9 mouse cellular contexts compared by ENCODE assay signal in the genomic region with DNA sequence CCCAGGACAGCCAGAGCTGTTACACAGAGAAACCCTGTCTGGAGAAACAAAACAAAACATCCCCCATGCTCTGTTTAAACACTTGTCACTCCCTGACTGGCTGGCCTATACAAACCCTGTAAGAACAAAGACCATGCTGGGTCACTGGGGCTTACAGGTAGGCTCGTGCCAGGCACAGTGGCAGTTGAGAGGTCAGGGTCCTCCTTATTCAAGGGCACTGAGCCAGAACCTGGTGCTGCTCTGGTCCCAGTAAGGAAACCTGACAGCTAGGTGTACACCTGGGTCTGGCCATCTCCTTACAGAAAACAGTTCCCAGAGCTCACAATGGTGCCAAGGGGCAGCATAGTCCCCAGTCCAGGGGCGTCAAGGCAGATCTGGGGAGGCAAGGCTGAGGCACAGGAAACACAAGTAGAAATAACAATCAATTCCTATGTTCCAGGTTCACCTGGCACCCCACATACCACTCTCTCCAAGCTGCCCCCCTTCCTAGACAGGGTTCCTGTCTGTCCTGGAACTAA. TPM values are rescaled to one million over a fixed set of nuclear protein-coding genes. Genes with fewer than 3 reads are reported as not detected.
DNase-seq lines count a peak whose midpoint lies in the region; ATAC-seq and TF ChIP-seq lines count a peak whose summit lies in the region.
"Had no signal": no experiment of that assay in that cellular context is flagged by ENCODE, and none has a peak within 500 bp of the region (broad histone marks: within the 10 kb centered on the region; RNA-seq: fewer than 3 reads in every experiment).

No protein-coding gene starts in this region.

- H3K36me3 ChIP-seq in kidney, adult 2 months (ENCODE audit: control insufficient read depth, insufficient read depth, low read length): peaks cover 2% of the 10 kb centered on the region
- H3K36me3 ChIP-seq in embryonic facial prominence, embryonic 12.5 days: peaks cover 25% of the 10 kb centered on the region
- H3K36me3 ChIP-seq in intestine, postnatal 0 days (ENCODE audit: control insufficient read depth, insufficient read depth): peaks cover 25% of the 10 kb centered on the region
- peaks cover 22% of the 10 kb centered on the region for H3K36me3 ChIP-seq in midbrain, postnatal 0 days (ENCODE audit: insufficient read depth, low read length)

- no peak for TF ChIP-seq CTCF in kidney, adult 2 months (conservative IDR thresholded peaks at IDR 0.05; ENCODE audit: insufficient read depth, insufficient read length, low read depth, low read length)
- no peak for TF ChIP-seq CTCF in intestine, postnatal 0 days (IDR thresholded peaks at IDR 0.05; ENCODE audit: low read depth)
- no peak for TF ChIP-seq CTCF in midbrain, postnatal 0 days (IDR thresholded peaks at IDR 0.05)

- DNase-seq in kidney, adult 2 months: peak; percentile 51
- no peak for DNase-seq in kidney, adult 8-10 months
- DNase-seq in midbrain, postnatal 0 days (ENCODE audit: low spot score): no peak
- DNase-seq in T-cell, adult 2 months (ENCODE audit: low spot score): no peak
- DNase-seq in ovary, postnatal 10 days (ENCODE audit: low spot score): no peak
- no peak for DNase-seq in thymus, postnatal 0 days (ENCODE audit: low spot score)

- no peak overlapping the region for H3K27ac ChIP-seq in kidney, adult 2 months (ENCODE audit: insufficient read depth, low read depth, low read length)
- no peak overlapping the region for H3K27ac ChIP-seq in embryonic facial prominence, embryonic 12.5 days
- H3K27ac ChIP-seq in intestine, postnatal 0 days (ENCODE audit: low read depth, low read length): no peak overlapping the region
- no peak overlapping the region for H3K27ac ChIP-seq in midbrain, postnatal 0 days (ENCODE audit: low read depth, low read length)

- no peaks in the 10 kb centered on the region for H3K9me3 ChIP-seq in embryonic facial prominence, embryonic 12.5 days
- no peaks in the 10 kb centered on the region for H3K9me3 ChIP-seq in intestine, postnatal 0 days (ENCODE audit: control insufficient read depth)
- H3K9me3 ChIP-seq in midbrain, postnatal 0 days (ENCODE audit: low read length): no peaks in the 10 kb centered on the region

- H3K4me2 ChIP-seq in embryonic facial prominence, embryonic 12.5 days (replicated peaks): peak overlapping the region; percentile 79
- peak overlapping the region; percentile 83 for H3K4me2 ChIP-seq in intestine, postnatal 0 days (replicated peaks; ENCODE audit: low read depth)
- H3K4me2 ChIP-seq in midbrain, postnatal 0 days (ENCODE audit: low read depth, low read length, poor library complexity, severe bottlenecking): peak overlapping the region; percentile 87

- no peak for TF ChIP-seq POLR2A in kidney, adult 2 months (IDR thresholded peaks at IDR 0.05; ENCODE audit: low read depth, low read length)

- peaks cover 22% of the 10 kb centered on the region for H3K4me1 ChIP-seq in kidney, adult 2 months (ENCODE audit: control insufficient read depth, insufficient read depth, low read length)
- peaks cover 28% of the 10 kb centered on the region for H3K4me1 ChIP-seq in embryonic facial prominence, embryonic 12.5 days
- peaks cover 4% of the 10 kb centered on the region; the same call in 1 of the 2 replicates for H3K4me1 ChIP-seq in intestine, postnatal 0 days (replicated peaks; ENCODE audit: control insufficient read depth, insufficient read depth, low read length)
- peaks cover 8% of the 10 kb centered on the region; the same call in 1 of the 2 replicates for H3K4me1 ChIP-seq in midbrain, postnatal 0 days (ENCODE audit: insufficient read depth, low read length)

- H3K9ac ChIP-seq in embryonic facial prominence, embryonic 12.5 days: peak overlapping the region; percentile 96
- H3K9ac ChIP-seq in intestine, postnatal 0 days (ENCODE audit: low read depth, low read length): no peak overlapping the region
- H3K9ac ChIP-seq in midbrain, postnatal 0 days (replicated peaks; ENCODE audit: low read length, poor library complexity, severe bottlenecking): 0 out of 2 replicates have a peak overlapping the region, but pooled peaks have one; percentile 95

- no peaks in the 10 kb centered on the region for H3K27me3 ChIP-seq in kidney, adult 2 months (replicated peaks; ENCODE audit: control insufficient read depth, insufficient read depth, low read length)
- H3K27me3 ChIP-seq in embryonic facial prominence, embryonic 12.5 days: no peaks in the 10 kb centered on the region
- H3K27me3 ChIP-seq in intestine, postnatal 0 days (replicated peaks; ENCODE audit: control insufficient read depth, insufficient read depth, low read length): no peaks in the 10 kb centered on the region
- H3K27me3 ChIP-seq in midbrain, postnatal 0 days (ENCODE audit: insufficient read depth, low read length): no peaks in the 10 kb centered on the region

- 39% methylated on average over 2 of the region's 2 CpGs for WGBS in kidney, adult 2 months
- WGBS in embryonic facial prominence, embryonic 12.5 days: 76% methylated on average over 2 of the region's 2 CpGs
- WGBS in intestine, postnatal 0 days: 49% methylated on average over 2 of the region's 2 CpGs
- WGBS in midbrain, postnatal 0 days: 52% methylated on average over 2 of the region's 2 CpGs

- H3K4me3 ChIP-seq in kidney, adult 2 months (ENCODE audit: insufficient read depth, low read depth, low read length): peak overlapping the region; percentile 66; the same call in 1 of the 2 replicates
- H3K4me3 ChIP-seq in embryonic facial prominence, embryonic 12.5 days: peak overlapping the region; percentile 89
- 0 out of 2 replicates have a peak overlapping the region, but pooled peaks have one; percentile 91 for H3K4me3 ChIP-seq in intestine, postnatal 0 days (ENCODE audit: low read depth, low read length)
- peak overlapping the region; percentile 94 for H3K4me3 ChIP-seq in midbrain, postnatal 0 days (ENCODE audit: low read depth, low read length)

- ATAC-seq in embryonic facial prominence, embryonic 12.5 days (ENCODE audit: insufficient number of reproducible peaks, insufficient read depth, low FRiP score, low TSS enrichment): no peak
- ATAC-seq in intestine, postnatal 0 days: no peak
- ATAC-seq in midbrain, postnatal 0 days (ENCODE audit: low FRiP score): no peak

RNA-seq across cellular contexts. Expression of a gene that starts 1.5 kb away (rescaled TPM):
- 90.2 and 122 TPM in 2 replicates for polyA plus RNA-seq in kidney, adult 2 months (2012; rRNA removed)
- 109 and 111 TPM in 2 replicates for polyA plus RNA-seq in embryonic facial prominence, embryonic 12.5 days (2016; fragmentation: Nextera tagmentation; extraction: Ambion mirVana)
- 41.2 and 43.5 TPM in 2 replicates for polyA plus RNA-seq in intestine, postnatal 0 days (2015; fragmentation: Nextera tagmentation; extraction: Ambion mirVana)
- total RNA-seq in midbrain, postnatal 0 days (2014; rRNA removed): 79.6 and 107 TPM in 2 replicates
- 121 and 134 TPM in 2 replicates for polyA plus RNA-seq in midbrain, postnatal 0 days (2015; fragmentation: Nextera tagmentation; extraction: Ambion mirVana)
- 74.1 and 80.0 TPM in 2 replicates for polyA plus RNA-seq in thymus, postnatal 0 days (2015; fragmentation: Nextera tagmentation; extraction: Ambion mirVana)

RNA-seq across cellular contexts. Expression of a gene that starts 10.4 kb away (rescaled TPM):
- polyA plus RNA-seq in kidney, adult 2 months (2012; rRNA removed): not detected in 2 replicates
- polyA plus RNA-seq in embryonic facial prominence, embryonic 12.5 days (2016; fragmentation: Nextera tagmentation; extraction: Ambion mirVana): 0.33 and 0.65 TPM in 2 replicates
- polyA plus RNA-seq in intestine, postnatal 0 days (2015; fragmentation: Nextera tagmentation; extraction: Ambion mirVana): 0.13 TPM in 1 of 2 replicates, not detected in the other
- total RNA-seq in midbrain, postnatal 0 days (2014; rRNA removed): 1.7 and 2.2 TPM in 2 replicates
- 3.1 and 4.0 TPM in 2 replicates for polyA plus RNA-seq in midbrain, postnatal 0 days (2015; fragmentation: Nextera tagmentation; extraction: Ambion mirVana)
- polyA plus RNA-seq in thymus, postnatal 0 days (2015; fragmentation: Nextera tagmentation; extraction: Ambion mirVana): 0.23 TPM in 1 of 2 replicates, not detected in the other
- total RNA-seq: neutrophil, adult 5-6 weeks had no signal

RNA-seq across cellular contexts. Expression of a gene that starts 11.8 kb away (rescaled TPM):
- 17.0 and 24.1 TPM in 2 replicates for polyA plus RNA-seq in kidney, adult 2 months (2012; rRNA removed)
- 3.5 and 3.7 TPM in 2 replicates for polyA plus RNA-seq in embryonic facial prominence, embryonic 12.5 days (2016; fragmentation: Nextera tagmentation; extraction: Ambion mirVana)
- polyA plus RNA-seq in intestine, postnatal 0 days (2015; fragmentation: Nextera tagmentation; extraction: Ambion mirVana): 7.3 and 8.9 TPM in 2 replicates
- total RNA-seq in midbrain, postnatal 0 days (2014; rRNA removed): 3.3 and 3.4 TPM in 2 replicates
- polyA plus RNA-seq in midbrain, postnatal 0 days (2015; fragmentation: Nextera tagmentation; extraction: Ambion mirVana): 3.0 and 3.9 TPM in 2 replicates
- polyA plus RNA-seq in thymus, postnatal 0 days (2015; fragmentation: Nextera tagmentation; extraction: Ambion mirVana): 5.4 and 6.0 TPM in 2 replicates

RNA-seq across cellular contexts. Expression of a gene that starts 18.9 kb away (rescaled TPM):
- polyA plus RNA-seq in kidney, adult 2 months (2012; rRNA removed): 66.3 and 77.9 TPM in 2 replicates
- 49.6 and 54.0 TPM in 2 replicates for polyA plus RNA-seq in embryonic facial prominence, embryonic 12.5 days (2016; fragmentation: Nextera tagmentation; extraction: Ambion mirVana)
- polyA plus RNA-seq in intestine, postnatal 0 days (2015; fragmentation: Nextera tagmentation; extraction: Ambion mirVana): 18.7 and 20.1 TPM in 2 replicates
- 42.0 and 43.2 TPM in 2 replicates for total RNA-seq in midbrain, postnatal 0 days (2014; rRNA removed)
- 32.5 and 37.4 TPM in 2 replicates for polyA plus RNA-seq in midbrain, postnatal 0 days (2015; fragmentation: Nextera tagmentation; extraction: Ambion mirVana)
- 35.2 and 39.5 TPM in 2 replicates for polyA plus RNA-seq in thymus, postnatal 0 days (2015; fragmentation: Nextera tagmentation; extraction: Ambion mirVana)

RNA-seq across cellular contexts. Expression of a gene that starts 25.5 kb away (rescaled TPM):
- 0.03 and 0.08 TPM in 2 replicates for polyA plus RNA-seq in kidney, adult 2 months (2012; rRNA removed)
- polyA plus RNA-seq in embryonic facial prominence, embryonic 12.5 days (2016; fragmentation: Nextera tagmentation; extraction: Ambion mirVana): 0.06 TPM in 1 of 2 replicates, not detected in the other
- polyA plus RNA-seq in intestine, postnatal 0 days (2015; fragmentation: Nextera tagmentation; extraction: Ambion mirVana): 0.07 TPM in 1 of 2 replicates, not detected in the other
- total RNA-seq in midbrain, postnatal 0 days (2014; rRNA removed): 1.1 TPM in 1 of 2 replicates, not detected in the other
- 0.09 and 0.25 TPM in 2 replicates for polyA plus RNA-seq in midbrain, postnatal 0 days (2015; fragmentation: Nextera tagmentation; extraction: Ambion mirVana)
- polyA plus RNA-seq in thymus, postnatal 0 days (2015; fragmentation: Nextera tagmentation; extraction: Ambion mirVana): 31.6 and 32.5 TPM in 2 replicates
